Mouse (Mus musculus): ENCODE measurements around the gene Scgb1b12. TPM values are rescaled to one million over a fixed set of nuclear protein-coding genes. Genes with fewer than 3 reads are reported as not detected.
"Not testable (repeated sequence)": the region's sequence is repeated elsewhere in the genome, so short reads cannot be mapped to it uniquely, and the experiment has no call there.

Scgb1b12 gene
- total RNA-seq (2021): not detected
- long read RNA-seq: 0 reads

GRCm38 (mm10) chr7:32333882-32334281 is at the start of gene Scgb1b12:
Gene Scgb1b12, plus strand, starts transcription at chr7:32334182.
- DNase-seq (ENCODE audit: low spot score in 2 of 2): not testable (repeated sequence)

GRCm38 (mm10) chr7:32327145-32327544 is 6.8 kb upstream of the Scgb1b12 start, which contains the start of gene Scgb2b12:
Gene Scgb2b12, minus strand, starts transcription at chr7:32327245.
- not testable (repeated sequence) for DNase-seq (ENCODE audit: low spot score in 2 of 2)

Other genes starting within 250 kb of the Scgb1b12 start
- not detected for gene Scgb1b10, start 233.3 kb upstream of the Scgb1b12 start, total RNA-seq (2021)
- gene Scgb2b11, start 123.0 kb upstream of the Scgb1b12 start, total RNA-seq (2021): not detected
- gene Scgb1b11, start 111.3 kb upstream of the Scgb1b12 start, total RNA-seq (2021): not detected
- not detected for gene Scgb2b12, start 6.9 kb upstream of the Scgb1b12 start, total RNA-seq (2021)
- gene Scgb1b29, start 107.4 kb downstream of the Scgb1b12 start, total RNA-seq (2021): not detected